Mouse (Mus musculus): ENCODE data around the gene Cradd. TPM values are rescaled to one million over a fixed set of nuclear protein-coding genes. Genes with fewer than 3 reads are reported as not detected.

Cradd gene
- polyA plus RNA-seq, 1 experiment from 2014 or later, result 7.5 TPM

DNA sequence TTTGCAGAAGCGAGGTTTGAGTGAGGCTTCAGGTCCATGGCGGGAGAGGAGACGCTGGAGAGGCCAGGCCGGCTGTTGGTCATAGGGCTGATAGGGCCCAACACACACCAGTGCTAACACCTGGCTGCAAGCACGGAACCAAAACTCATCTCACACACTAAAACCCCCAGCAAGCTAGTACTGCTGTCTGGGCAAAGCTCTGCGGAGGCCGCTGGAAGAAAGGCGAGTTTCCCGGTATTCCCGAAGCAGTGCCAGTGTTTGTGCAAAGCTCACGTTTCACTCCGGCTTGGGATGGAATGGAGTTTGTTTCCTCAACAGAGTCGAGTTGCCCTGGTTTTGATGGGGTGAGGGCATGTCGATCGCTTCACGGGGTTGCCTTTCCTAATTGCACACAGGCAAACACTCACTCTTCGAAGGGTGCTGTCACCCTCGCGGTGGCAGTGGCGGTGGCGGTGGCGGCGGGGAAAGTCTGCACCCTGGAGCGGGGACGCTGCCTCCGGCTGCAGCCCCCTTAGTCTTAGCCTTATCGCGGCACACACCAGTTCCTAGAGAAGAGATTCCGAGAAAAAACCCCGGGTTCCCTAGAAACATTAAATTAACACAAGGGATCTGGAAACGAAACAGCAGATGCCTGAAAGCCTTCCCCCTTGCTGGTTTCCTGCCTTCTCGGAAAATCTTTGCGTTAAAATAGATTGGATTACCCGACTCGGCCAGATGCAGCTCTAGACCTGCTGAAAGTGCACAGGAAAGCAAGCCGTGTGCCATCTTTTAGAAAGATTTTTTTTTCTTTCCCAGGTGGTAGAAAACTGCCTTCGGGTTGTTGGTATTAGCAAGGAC lies 59.2 kb downstream of the Cradd start:
- Histone ChIP-seq H3K4me3 (peak overlapping the region; percentile 40), H3K9me3 (no peaks in the 10 kb centered on the region), H3K36me3 (no peaks in the 10 kb centered on the region), H3K27me3 (0 out of 2 replicates have a peak, but pooled peaks cover 4% of the 10 kb centered on the region), H3K4me2 (peak overlapping the region; percentile 67), H3K27ac (peak overlapping the region; percentile 76), H3K4me1 (peaks cover 15% of the 10 kb centered on the region), H3K9ac (peak overlapping the region; percentile 37)
- ATAC-seq (ENCODE audit: insufficient number of reproducible peaks, low FRiP score, low TSS enrichment, low read depth), result no peak
- WGBS, result 8% methylated on average over 37 of the region's 37 CpGs

DNA sequence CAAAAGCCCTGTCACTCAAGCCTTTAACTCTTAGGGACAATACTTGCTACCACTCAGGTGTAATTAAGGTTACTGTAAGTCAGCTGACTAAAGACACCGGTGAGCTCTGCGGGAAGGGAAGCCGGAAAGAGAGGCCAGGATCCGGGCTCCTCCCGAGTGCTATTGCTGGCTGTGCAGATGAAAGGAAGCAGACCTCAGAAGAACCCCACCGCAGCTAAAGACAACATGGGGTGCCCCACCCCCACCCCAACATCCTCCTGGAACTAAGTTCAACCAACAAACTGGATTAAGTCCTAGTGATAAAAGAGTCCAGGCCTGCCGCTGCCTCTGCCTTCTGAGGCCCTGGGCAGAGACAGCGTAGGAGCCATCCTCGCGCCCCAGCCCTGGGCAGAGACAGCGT lies 61.5 kb downstream of the Cradd start:
- 42% methylated on average over 11 of the region's 11 CpGs for WGBS
- H3K4me2 ChIP-seq, result no peak overlapping the region
- no peak overlapping the region for H3K9ac ChIP-seq
- 0 out of 2 replicates have a peak, but pooled peaks cover 4% of the 10 kb centered on the region for H3K27me3 ChIP-seq
- no peak for ATAC-seq (ENCODE audit: insufficient number of reproducible peaks, low FRiP score, low TSS enrichment, low read depth)
- H3K36me3 ChIP-seq, result no peaks in the 10 kb centered on the region
- no peak overlapping the region for H3K4me3 ChIP-seq
- H3K27ac ChIP-seq, result no peak overlapping the region
- peaks cover 12% of the 10 kb centered on the region for H3K4me1 ChIP-seq
- H3K9me3 ChIP-seq, result no peaks in the 10 kb centered on the region

DNA sequence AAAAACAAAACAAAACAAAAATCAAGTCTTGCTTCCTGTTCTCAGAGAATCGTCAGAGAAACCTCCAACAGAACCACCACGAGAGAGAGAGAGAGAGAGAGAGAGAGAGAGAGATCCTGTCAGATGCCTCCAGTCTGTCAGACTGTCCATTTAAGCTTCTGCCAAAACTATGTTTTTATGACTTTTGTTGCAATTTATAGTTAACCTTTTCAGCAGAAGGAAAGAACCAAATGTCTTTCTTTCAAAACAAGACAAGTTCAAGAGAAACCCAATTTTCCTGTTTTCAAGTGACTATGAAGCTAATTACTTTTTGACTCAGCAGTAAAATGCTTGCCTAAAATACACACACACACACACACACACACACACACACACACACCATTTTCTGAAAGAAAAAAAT lies 62.7 kb downstream of the Cradd start:
- Histone ChIP-seq H3K36me3 (no peaks in the 10 kb centered on the region), H3K4me3 (no peak overlapping the region), H3K4me1 (peaks cover 12% of the 10 kb centered on the region), H3K27me3 (0 out of 2 replicates have a peak, but pooled peaks cover 4% of the 10 kb centered on the region), H3K4me2 (no peak overlapping the region), H3K9me3 (no peaks in the 10 kb centered on the region), H3K9ac (no peak overlapping the region), H3K27ac (no peak overlapping the region)
- WGBS, result 53% methylated on average over 2 of the region's 2 CpGs
- ATAC-seq (ENCODE audit: insufficient number of reproducible peaks, low FRiP score, low TSS enrichment, low read depth), result no peak

DNA sequence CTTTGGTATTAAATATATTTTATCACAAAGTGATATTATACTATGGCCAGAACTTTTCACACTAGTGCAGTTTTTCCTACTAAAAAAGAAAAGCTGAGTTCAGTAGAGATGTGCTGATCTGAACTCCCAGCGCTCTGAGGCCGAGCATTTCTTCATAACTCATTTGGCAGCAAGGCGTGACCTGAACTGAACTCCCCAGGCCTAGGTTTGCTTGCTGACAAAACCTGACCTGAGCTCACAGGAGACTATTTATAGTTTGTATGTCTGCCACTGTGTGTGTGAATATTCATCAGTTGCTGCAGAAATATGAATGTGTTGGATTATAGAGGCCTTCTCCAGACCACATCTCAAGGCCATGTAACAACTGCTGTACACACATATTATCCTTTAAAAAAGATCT lies 63.5 kb downstream of the Cradd start:
- no peak for ATAC-seq (ENCODE audit: insufficient number of reproducible peaks, low FRiP score, low TSS enrichment, low read depth)
- no peak overlapping the region for H3K4me2 ChIP-seq
- H3K9ac ChIP-seq, result no peak overlapping the region
- H3K4me1 ChIP-seq, result peaks cover 13% of the 10 kb centered on the region
- no peak overlapping the region for H3K27ac ChIP-seq
- no peaks in the 10 kb centered on the region for H3K9me3 ChIP-seq
- WGBS, result 80% methylated on average over 3 of the region's 3 CpGs
- no peaks in the 10 kb centered on the region for H3K36me3 ChIP-seq
- no peak overlapping the region for H3K4me3 ChIP-seq
- H3K27me3 ChIP-seq, result no peaks in the 10 kb centered on the region

DNA sequence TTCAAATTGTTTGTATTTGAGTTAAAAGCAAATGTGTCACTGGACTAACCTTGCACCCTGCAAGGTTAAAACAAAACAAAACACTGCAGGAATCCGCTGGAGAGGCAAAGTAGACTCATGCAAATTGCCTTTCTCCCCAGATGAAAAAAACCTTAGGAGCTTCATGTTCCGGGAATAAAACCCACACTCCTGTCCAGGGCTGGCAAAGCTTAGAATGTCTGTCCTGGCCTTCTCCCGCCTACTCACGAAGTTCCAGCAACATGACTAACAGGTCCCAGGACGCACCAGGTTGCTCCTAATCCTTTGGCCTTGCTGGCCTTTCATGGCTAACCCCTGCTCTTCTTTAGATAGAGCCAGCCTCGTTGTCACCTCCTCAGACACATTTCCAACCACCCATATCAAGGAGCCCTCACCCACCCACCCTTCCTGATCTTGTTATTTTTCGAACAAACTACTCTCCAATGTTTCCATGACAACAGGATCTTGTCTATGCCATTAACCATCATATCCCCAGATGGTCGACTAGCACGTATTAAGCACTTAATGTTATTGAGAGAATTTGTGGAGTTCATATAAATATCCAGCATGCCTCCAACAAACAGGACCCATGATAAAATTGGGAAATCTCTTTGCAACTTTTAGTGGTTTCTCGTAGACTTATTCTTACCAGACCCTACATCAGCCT lies 65.3 kb downstream of the Cradd start:
- Histone ChIP-seq H3K36me3 (no peaks in the 10 kb centered on the region), H3K4me1 (peaks cover 20% of the 10 kb centered on the region), H3K27ac (no peak overlapping the region), H3K4me3 (no peak overlapping the region), H3K9ac (no peak overlapping the region), H3K27me3 (no peaks in the 10 kb centered on the region), H3K4me2 (no peak overlapping the region), H3K9me3 (no peaks in the 10 kb centered on the region)
- WGBS, result 70% methylated on average over 10 of the region's 10 CpGs
- no peak for ATAC-seq (ENCODE audit: insufficient number of reproducible peaks, low FRiP score, low TSS enrichment, low read depth)

DNA sequence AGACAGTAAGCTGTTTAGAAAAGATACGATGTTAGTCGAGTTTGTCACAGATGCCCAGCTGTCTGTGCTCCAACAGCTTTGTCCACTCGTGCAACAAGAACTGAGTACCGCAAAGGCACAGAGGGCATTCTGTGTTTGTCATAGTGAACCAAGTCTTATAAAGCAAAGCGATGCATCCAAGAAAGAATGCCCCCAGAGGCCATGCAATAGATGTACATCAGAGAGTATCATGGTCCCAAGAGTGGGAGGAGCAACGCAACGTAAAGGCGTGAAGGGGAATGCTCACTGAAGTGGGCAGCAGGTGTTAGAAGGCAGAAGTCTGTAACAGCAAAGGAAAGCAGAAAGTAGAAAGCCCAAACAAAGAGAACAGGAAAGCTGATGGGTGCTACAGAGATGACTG lies 66.0 kb downstream of the Cradd start:
- Histone ChIP-seq H3K4me3 (no peak overlapping the region), H3K27me3 (no peaks in the 10 kb centered on the region), H3K36me3 (no peaks in the 10 kb centered on the region), H3K4me2 (no peak overlapping the region), H3K4me1 (peaks cover 20% of the 10 kb centered on the region), H3K9me3 (no peaks in the 10 kb centered on the region), H3K9ac (no peak overlapping the region), H3K27ac (no peak overlapping the region)
- 67% methylated on average over 8 of the region's 8 CpGs for WGBS
- ATAC-seq (ENCODE audit: insufficient number of reproducible peaks, low FRiP score, low TSS enrichment, low read depth), result no peak

DNA sequence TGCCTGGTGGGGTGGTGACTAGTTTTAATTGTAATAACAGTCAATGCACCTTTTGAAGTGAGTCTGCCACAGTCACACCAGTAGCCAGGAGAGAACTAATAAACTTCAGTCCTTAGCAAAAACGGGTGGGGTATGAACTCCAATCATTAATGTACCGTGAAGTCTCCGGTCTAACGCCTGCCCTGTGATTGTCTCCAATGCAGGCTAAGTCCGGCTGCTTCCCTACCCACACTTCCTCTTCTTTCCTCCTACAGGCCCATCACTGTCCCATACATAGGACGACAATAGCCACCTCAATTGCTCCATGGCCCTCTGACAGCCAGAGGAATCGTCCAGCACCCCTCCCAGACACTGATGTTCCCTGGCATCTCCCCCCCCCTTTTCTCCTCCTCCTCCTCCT lies 67.8 kb downstream of the Cradd start:
- Histone ChIP-seq H3K27me3 (no peaks in the 10 kb centered on the region), H3K27ac (no peak overlapping the region), H3K9me3 (no peaks in the 10 kb centered on the region), H3K4me1 (peaks cover 20% of the 10 kb centered on the region), H3K36me3 (no peaks in the 10 kb centered on the region), H3K9ac (no peak overlapping the region), H3K4me3 (no peak overlapping the region), H3K4me2 (no peak overlapping the region)
- no peak for ATAC-seq (ENCODE audit: insufficient number of reproducible peaks, low FRiP score, low TSS enrichment, low read depth)
- 28% methylated on average over 7 of the region's 7 CpGs for WGBS

DNA sequence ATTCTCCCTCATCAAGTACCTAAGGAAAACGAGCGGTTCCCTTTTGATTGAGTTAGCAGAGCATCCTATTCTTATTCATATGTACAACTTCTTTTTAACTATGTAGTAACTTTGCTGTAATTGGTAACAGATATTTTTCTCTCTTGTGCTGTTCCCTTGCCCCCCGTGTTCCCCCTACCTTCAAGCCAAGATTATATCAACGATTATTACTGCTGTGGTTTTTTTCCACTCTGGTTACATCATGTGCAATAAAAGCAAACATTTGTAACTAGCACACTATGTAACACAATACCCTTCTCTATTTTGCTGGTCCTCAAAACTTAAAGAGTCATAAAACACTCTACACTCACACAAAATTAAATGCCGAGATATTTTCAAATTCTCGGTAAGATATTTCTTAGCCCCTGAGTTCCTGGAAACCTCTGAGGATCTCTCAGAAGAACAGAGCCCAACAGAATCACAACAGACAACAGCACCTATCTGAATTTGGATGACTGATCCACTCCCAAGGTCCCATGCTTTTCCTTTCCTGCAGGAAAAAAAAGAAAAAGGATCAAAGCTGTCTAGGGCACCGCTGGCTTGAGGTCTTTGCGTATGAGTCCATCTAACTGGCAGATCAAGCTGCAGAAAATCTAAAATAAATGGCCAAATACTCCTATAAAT lies 68.8 kb downstream of the Cradd start:
- no peak for ATAC-seq (ENCODE audit: insufficient number of reproducible peaks, low FRiP score, low TSS enrichment, low read depth)
- WGBS, result 21% methylated on average over 8 of the region's 8 CpGs

DNA sequence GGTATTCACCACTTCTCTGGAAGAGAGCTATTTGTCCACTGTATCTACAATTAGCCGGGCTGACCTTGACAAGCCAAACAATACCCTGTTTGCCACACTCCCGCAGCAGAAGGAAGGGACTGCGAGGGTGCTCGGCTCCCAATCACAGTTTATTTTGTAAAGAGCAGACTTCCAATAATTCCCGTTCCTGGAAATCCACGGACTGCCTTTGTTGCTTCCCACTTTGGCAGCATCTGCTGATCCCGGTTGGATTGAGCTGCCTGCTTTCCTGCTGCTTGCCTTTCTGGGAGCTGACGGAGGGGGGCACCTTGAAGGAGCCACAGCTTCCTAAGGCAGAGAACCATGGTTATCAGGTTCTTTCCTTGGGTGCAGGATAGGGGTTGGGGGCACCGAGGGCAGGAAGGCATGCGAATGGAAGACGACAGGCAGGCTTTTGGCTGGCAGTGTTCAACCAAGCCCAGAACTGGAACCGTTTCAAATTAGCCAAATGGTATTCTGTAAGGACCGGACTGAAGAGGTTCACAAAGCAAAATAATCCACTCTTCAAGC lies 69.4 kb downstream of the Cradd start:
- Histone ChIP-seq H3K27ac (peak overlapping the region; percentile 76), H3K9ac (no peak overlapping the region), H3K4me3 (no peak overlapping the region), H3K4me2 (peak overlapping the region; percentile 24), H3K4me1 (peaks cover 20% of the 10 kb centered on the region), H3K27me3 (no peaks in the 10 kb centered on the region), H3K9me3 (no peaks in the 10 kb centered on the region), H3K36me3 (no peaks in the 10 kb centered on the region)
- WGBS, result 37% methylated on average over 13 of the region's 13 CpGs
- no peak for ATAC-seq (ENCODE audit: insufficient number of reproducible peaks, low FRiP score, low TSS enrichment, low read depth)

More for the DNA sequence above, 68.8 kb downstream of the Cradd start:
- no peaks in the 10 kb centered on the region for H3K27me3 ChIP-seq
- no peaks in the 10 kb centered on the region for H3K36me3 ChIP-seq
- no peaks in the 10 kb centered on the region for H3K9me3 ChIP-seq
- H3K9ac ChIP-seq, result no peak overlapping the region
- no peak overlapping the region for H3K4me3 ChIP-seq
- H3K4me1 ChIP-seq, result peaks cover 20% of the 10 kb centered on the region
- H3K4me2 ChIP-seq, result peak overlapping the region; percentile 24
- peak overlapping the region; percentile 76 for H3K27ac ChIP-seq

DNA sequence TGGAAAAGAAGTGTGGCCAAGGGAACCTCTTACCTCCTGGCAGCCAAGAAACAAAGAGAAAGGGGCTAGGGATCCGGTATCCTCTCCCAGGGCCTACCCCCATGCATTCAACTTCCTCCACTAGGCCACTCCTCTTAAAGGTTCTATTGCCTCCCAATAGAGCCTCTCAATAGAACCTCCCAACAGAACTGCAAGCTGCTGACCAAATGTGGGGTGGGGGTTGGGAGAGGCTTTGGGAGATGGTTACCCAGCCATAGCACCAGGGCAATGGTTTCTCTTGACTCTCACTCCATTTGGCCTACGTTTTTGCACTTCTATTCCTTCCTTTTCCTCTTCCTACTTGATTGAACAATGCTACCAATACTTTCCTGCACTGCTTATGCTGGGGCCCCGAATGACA lies 69.9 kb downstream of the Cradd start:
- 72% methylated on average over 3 of the region's 3 CpGs for WGBS
- Histone ChIP-seq H3K9ac (no peak overlapping the region), H3K4me3 (no peak overlapping the region), H3K4me2 (peak overlapping the region; percentile 24; the same call in 1 of the 2 replicates), H3K36me3 (no peaks in the 10 kb centered on the region), H3K4me1 (peaks cover 20% of the 10 kb centered on the region), H3K27ac (peak overlapping the region; percentile 76; the same call in 1 of the 2 replicates), H3K9me3 (no peaks in the 10 kb centered on the region), H3K27me3 (no peaks in the 10 kb centered on the region)
- ATAC-seq (ENCODE audit: insufficient number of reproducible peaks, low FRiP score, low TSS enrichment, low read depth), result no peak

DNA sequence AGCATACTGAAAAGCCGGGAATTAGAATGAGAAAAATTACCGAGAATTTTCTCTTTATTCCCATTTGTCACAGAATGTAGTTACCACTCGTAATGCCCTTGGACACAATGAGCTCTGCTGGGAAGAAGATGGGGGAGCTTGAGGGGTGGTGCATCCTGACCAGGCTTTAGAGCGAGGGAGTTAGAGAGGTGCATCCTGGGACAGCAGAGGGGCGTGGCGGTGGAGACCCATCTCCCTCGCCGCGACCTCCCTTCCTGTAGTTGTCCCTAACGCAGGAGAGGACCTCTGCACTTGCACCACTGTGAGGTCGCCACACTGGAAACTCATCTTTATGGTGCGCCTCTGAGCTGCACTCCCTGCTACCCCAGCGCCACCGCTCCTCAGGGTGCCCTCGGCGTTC lies 72.3 kb downstream of the Cradd start:
- Histone ChIP-seq H3K4me1 (peaks cover 28% of the 10 kb centered on the region), H3K36me3 (no peaks in the 10 kb centered on the region), H3K27me3 (no peaks in the 10 kb centered on the region), H3K9me3 (no peaks in the 10 kb centered on the region), H3K4me3 (no peak overlapping the region), H3K4me2 (no peak overlapping the region), H3K9ac (no peak overlapping the region), H3K27ac (no peak overlapping the region)
- WGBS, result 82% methylated on average over 16 of the region's 16 CpGs
- ATAC-seq (ENCODE audit: insufficient number of reproducible peaks, low FRiP score, low TSS enrichment, low read depth), result no peak

All from limb, embryonic 15.5 days (tissue).